Mouse (Mus musculus) large intestine, adult 2 months (tissue): ENCODE data around the gene Gm30083. TPM values are rescaled to one million over a fixed set of nuclear protein-coding genes. Genes with fewer than 3 reads are reported as not detected.

Source experiments
- DNase-seq: peaks from one replicate; pipeline ENCODE4 v3.0.0-alpha.2; 2012; ENCODE audit warnings: low read depth, low spot score
- WGBS: fragments of 180-500 bp; shearing (Covaris S2); methylation state at CpG from one replicate; pipeline ENCODE4 v1.1.7; 2018; 5-methylcytosine and 5-hydroxymethylcytosine counted together
- polyA plus RNA-seq: library from polyadenylated mRNA; depleted of rRNA; stranded (reverse); fragments of >200 nt; gene quantifications from 2 replicates; pipeline ENCODE4 v1.2.3, GENCODE M21; 2012; rRNA removed

Gene Gm30083
- polyA plus RNA-seq: not detected in 2 replicates

GRCm38 (mm10) chr14:34015063-34015462 is at the start of gene Gm30083:
TSS of gene Gm30083 (minus strand) at chr14:34015182.
- DNase-seq: no peak
- WGBS: 85% methylated on average over 3 of the region's 3 CpGs

- no peak for DNase-seq
- 83% methylated on average over 6 of the region's 6 CpGs for WGBS
These were observed 37.5 kb upstream of the Gm30083 start, which contains the start of gene Antxrl for GRCm38 (mm10) chr14:34052516-34052915. TSS of gene Antxrl (plus strand) at chr14:34052707.

- 65% methylated on average over 5 of the region's 5 CpGs for WGBS
These were observed 35.3 kb upstream of the Gm30083 start for GRCm38 (mm10) chr14:34050101-34050779.

GRCm38 (mm10) chr14:34043341-34043740 is 28.4 kb upstream of the Gm30083 start:
- WGBS: 44% methylated on average over 3 of the region's 3 CpGs

More at GRCm38 (mm10) chr14:34050101-34050779, 35.3 kb upstream of the Gm30083 start:
- no peak for DNase-seq

GRCm38 (mm10) chr14:34041241-34041640 is 26.3 kb upstream of the Gm30083 start:
- 76% methylated on average over 4 of the region's 4 CpGs for WGBS
- no peak for DNase-seq

More at GRCm38 (mm10) chr14:34043341-34043740, 28.4 kb upstream of the Gm30083 start:
- DNase-seq: no peak

GRCm38 (mm10) chr14:34033841-34034610 is 19.0 kb upstream of the Gm30083 start:
- no peak for DNase-seq
- 86% methylated on average over 8 of the region's 8 CpGs for WGBS

- no peak for DNase-seq
- 67% methylated on average over 2 of the region's 2 CpGs for WGBS
These were observed 11.7 kb upstream of the Gm30083 start for GRCm38 (mm10) chr14:34026710-34027109.

- DNase-seq: no peak
- WGBS: 79% methylated on average over 2 of the region's 2 CpGs
These were observed 2.0 kb upstream of the Gm30083 start for GRCm38 (mm10) chr14:34016938-34017337.

- 92% methylated on average over 4 of the region's 4 CpGs for WGBS
- no peak for DNase-seq
These were observed 1.4 kb upstream of the Gm30083 start, which contains the start of gene Gm5460 for GRCm38 (mm10) chr14:34016381-34016780. TSS of gene Gm5460 (plus strand) at chr14:34016758.

GRCm38 (mm10) chr14:34002358-34002757 is 12.6 kb downstream of the Gm30083 start:
- 86% methylated on average over 5 of the region's 5 CpGs for WGBS
- DNase-seq: no peak

- no peak for DNase-seq
These were observed 13.5 kb downstream of the Gm30083 start for GRCm38 (mm10) chr14:34001445-34001844.

GRCm38 (mm10) chr14:34000076-34000475 is 14.9 kb downstream of the Gm30083 start:
- DNase-seq: no peak

- DNase-seq: no peak
- 57% methylated on average over 6 of the region's 6 CpGs for WGBS
These were observed 17.6 kb downstream of the Gm30083 start for GRCm38 (mm10) chr14:33997427-33997826.

- WGBS: 82% methylated on average over 6 of the region's 6 CpGs
- no peak for DNase-seq
These were observed 21.3 kb downstream of the Gm30083 start for GRCm38 (mm10) chr14:33993521-33994289.

GRCm38 (mm10) chr14:33993051-33993450 is 21.9 kb downstream of the Gm30083 start:
- WGBS: 91% methylated on average over 9 of the region's 9 CpGs
- DNase-seq: no peak

GRCm38 (mm10) chr14:33991971-33992370 is 23.0 kb downstream of the Gm30083 start:
- DNase-seq: no peak
- WGBS: 69% methylated on average over 4 of the region's 4 CpGs

- 48% methylated on average over 3 of the region's 3 CpGs for WGBS
- DNase-seq: no peak
These were observed 25.8 kb downstream of the Gm30083 start for GRCm38 (mm10) chr14:33989201-33989600.

GRCm38 (mm10) chr14:33978604-33979059 is 36.4 kb downstream of the Gm30083 start, which contains the start of gene Zfp488:
TSS of gene Zfp488 (minus strand) at chr14:33978764.
- no peak for DNase-seq
- WGBS: 3% methylated on average over 25 of the region's 25 CpGs

- WGBS: 31% methylated on average over 7 of the region's 7 CpGs
- DNase-seq: no peak
These were observed 37.2 kb downstream of the Gm30083 start for GRCm38 (mm10) chr14:33977748-33978147.

- DNase-seq: no peak
- 66% methylated on average over 5 of the region's 5 CpGs for WGBS
These were observed 40.2 kb downstream of the Gm30083 start for GRCm38 (mm10) chr14:33974752-33975151.
